Mouse (Mus musculus) Patski (cell line): ENCODE results near the gene Mrs2. TPM values are rescaled to one million over a fixed set of nuclear protein-coding genes. Genes with fewer than 3 reads are reported as not detected.

Experiments
- ATAC-seq: fragments of 100-300 bp; one replicate; pipeline ENCODE4 v1.8.0; 2021
- CTCF ChIA-PET: fragments of 350-600 bp; sonication (Branson Sonifier 250); formaldehyde crosslinking; loops from one replicate; lab custom pipeline; 2022; ENCODE audit warnings: inconsistent platforms; lab: Charles Lee
- POLR2A ChIA-PET: fragments of 350-600 bp; sonication (Branson Sonifier 250); formaldehyde crosslinking; loops from one replicate; lab custom pipeline; 2022; ENCODE audit warnings: antibody characterized with exemption, inconsistent platforms; lab: Charles Lee
- DNase-seq: peaks from one replicate; pipeline ENCODE4 v3.0.0-alpha.2; 2011; ENCODE audit warnings: low read depth, low spot score
- H3K27me3 ChIP-seq: fragments of 371-371 bp; one replicate; pipeline ENCODE4 v1.5.1; 2021
- CTCF ChIP-seq: fragments of 100-300 bp; IDR thresholded peaks from one replicate; pipeline ENCODE4 v1.5.1; 2021
- in situ Hi-C: fragments of 300-500 bp; cut with MboI; formaldehyde crosslinking; loops from 3 replicates; pipeline ENCODE4 v1.11.1; 2018; ENCODE audit warnings: low pct_unique_long_range_greater_than_20kb, mixed read lengths
- polyA plus RNA-seq: library from polyadenylated mRNA; unstranded; gene quantifications from one replicate; pipeline ENCODE4 v1.2.3, GENCODE M21; 2021

Gene Mrs2
- polyA plus RNA-seq, 1 experiment from 2014 or later: 64.2 TPM

GRCm38 (mm10) chr13:24960084-24960483 is 60.1 kb downstream of the Mrs2 start:
- no peak for TF ChIP-seq CTCF
- ATAC-seq (no peak), DNase-seq (no peak)
- in situ Hi-C loops: no loop called here
- ChIA-PET POLR2A (no interaction called here), CTCF (interaction anchor here (1.6 kb wide), 1 partner anchor 21 kb away, joined by 4 read pairs; no protein-coding TSS in a partner anchor)
- no peaks in the 10 kb centered on the region for H3K27me3 ChIP-seq

GRCm38 (mm10) chr13:24958671-24959070 is 61.5 kb downstream of the Mrs2 start:
- H3K27me3 ChIP-seq: no peaks in the 10 kb centered on the region
- no peak for ATAC-seq
- ChIA-PET POLR2A (interaction anchor here (0.6 kb wide), 3 partner anchors 17 to 180 kb away, joined by 3 to 4 read pairs (median 3); no protein-coding TSS in a partner anchor), CTCF (interaction anchor here (0.8 to 1.6 kb wide), 5 partner anchors 9 to 22 kb away, joined by 3 to 4 read pairs (median 3); no protein-coding TSS in a partner anchor)
- no peak for DNase-seq
- no peak for TF ChIP-seq CTCF
- in situ Hi-C loops: no loop called here

- ATAC-seq: no peak
- H3K27me3 ChIP-seq: no peaks in the 10 kb centered on the region
- in situ Hi-C loops: no loop called here
- ChIA-PET POLR2A (interaction anchor here (0.5 kb wide), 1 partner anchor 9 kb away, joined by 3 read pairs; no protein-coding TSS in a partner anchor), CTCF (interaction anchor here (1.5 kb wide), 1 partner anchor 34 kb away, joined by 3 read pairs; no protein-coding TSS in a partner anchor)
- DNase-seq: no peak
- TF ChIP-seq CTCF: no peak
These were observed 64.7 kb downstream of the Mrs2 start for GRCm38 (mm10) chr13:24955500-24955899.

GRCm38 (mm10) chr13:24955091-24955490 is 65.1 kb downstream of the Mrs2 start:
- in situ Hi-C loops: no loop called here
- no peaks in the 10 kb centered on the region for H3K27me3 ChIP-seq
- ATAC-seq: no peak
- TF ChIP-seq CTCF: no peak
- no peak for DNase-seq
- ChIA-PET POLR2A (no interaction called here), CTCF (interaction anchor here (1.5 kb wide), 1 partner anchor 35 kb away, joined by 3 read pairs; no protein-coding TSS in a partner anchor)

- in situ Hi-C loops: no loop called here
- no peak for TF ChIP-seq CTCF
- ChIA-PET POLR2A (no interaction called here), CTCF (interaction anchor here (2.4 kb wide), 1 partner anchor 13 kb away, joined by 6 read pairs; no protein-coding TSS in a partner anchor)
- ATAC-seq: no peak
- no peaks in the 10 kb centered on the region for H3K27me3 ChIP-seq
- no peak for DNase-seq
These were observed 67.5 kb downstream of the Mrs2 start for GRCm38 (mm10) chr13:24952659-24953058.

- ATAC-seq: no peak
- in situ Hi-C loops: no loop called here
- ChIA-PET POLR2A (no interaction called here), CTCF (interaction anchor here (1.0 to 1.9 kb wide), 2 partner anchors 9 to 10 kb away, joined by 3 to 5 read pairs; no protein-coding TSS in a partner anchor)
- TF ChIP-seq CTCF: no peak
- H3K27me3 ChIP-seq: no peaks in the 10 kb centered on the region
- no peak for DNase-seq
These were observed 71.3 kb downstream of the Mrs2 start for GRCm38 (mm10) chr13:24948870-24949269.

GRCm38 (mm10) chr13:24947158-24947557 is 73.0 kb downstream of the Mrs2 start:
- no peak for DNase-seq
- in situ Hi-C loops: no loop called here
- ChIA-PET POLR2A (no interaction called here), CTCF (interaction anchor here (1.2 kb wide), 1 partner anchor 14 kb away, joined by 4 read pairs; no protein-coding TSS in a partner anchor)
- ATAC-seq: no peak
- no peak for TF ChIP-seq CTCF
- no peaks in the 10 kb centered on the region for H3K27me3 ChIP-seq

GRCm38 (mm10) chr13:24945567-24945966 is 74.6 kb downstream of the Mrs2 start:
- TF ChIP-seq CTCF: no peak
- H3K27me3 ChIP-seq: no peaks in the 10 kb centered on the region
- POLR2A ChIA-PET: no interaction called here
- CTCF ChIA-PET: no interaction called here
- ATAC-seq (no peak), DNase-seq (peak; percentile 42)
- in situ Hi-C loops: no loop called here

- ATAC-seq (no peak), DNase-seq (no peak)
- POLR2A ChIA-PET: no interaction called here
- in situ Hi-C loops: no loop called here
- H3K27me3 ChIP-seq: no peaks in the 10 kb centered on the region
- CTCF ChIA-PET: interaction anchor here (0.7 to 1.6 kb wide), 2 partner anchors 34 to 40 kb away, joined by 3 to 5 read pairs; no protein-coding TSS in a partner anchor
- TF ChIP-seq CTCF: no peak
These were observed 76.9 kb downstream of the Mrs2 start for GRCm38 (mm10) chr13:24943303-24943702.

- ATAC-seq (no peak), DNase-seq (no peak)
- in situ Hi-C loops: no loop called here
- ChIA-PET POLR2A (interaction anchor here (0.6 to 0.8 kb wide), 2 partner anchors 8 to 25 kb away, joined by 3 read pairs; no protein-coding TSS in a partner anchor), CTCF (interaction anchor here (0.7 to 1.6 kb wide), 3 partner anchors 11 to 40 kb away, joined by 3 to 5 read pairs (median 3); no protein-coding TSS in a partner anchor)
- H3K27me3 ChIP-seq: no peaks in the 10 kb centered on the region
- TF ChIP-seq CTCF: no peak
These were observed 77.5 kb downstream of the Mrs2 start, which contains the start of gene Gpld1 for GRCm38 (mm10) chr13:24942512-24943282. Gpld1 (plus strand) TSS chr13:24943152.
